Mouse (Mus musculus) ES-Bruce4 (cell line): Measurements from ENCODE around the gene Rel.

Experiments
- CTCF ChIP-seq: IDR thresholded peaks from one replicate; pipeline ENCODE4 v1.8.1; 2011; ENCODE audit warnings: low read depth, low read length
- POLR2A ChIP-seq: IDR thresholded peaks from one replicate; pipeline ENCODE4 v1.8.1; 2011; ENCODE audit warnings: low read length; ENCODE audit not compliant: insufficient read depth

GRCm38 (mm10) chr11:23718856-23719255 lies 51.9 kb downstream of the Rel start:
- TF ChIP-seq CTCF (no peak), POLR2A (no peak)
